Mouse (Mus musculus): Measurements from ENCODE around the gene Lsamp. TPM values are rescaled to one million over a fixed set of nuclear protein-coding genes. Genes with fewer than 3 reads are reported as not detected.

Lsamp gene
- polyA plus RNA-seq, 1 experiment: not detected

GRCm38 (mm10) chr16:42097510-42097909, 2113.3 kb downstream of the Lsamp start:
- no peak for TF ChIP-seq MYOG (IDR thresholded peaks at IDR 0.05; ENCODE audit: control insufficient read depth in 1 of 3, insufficient read depth in 1 of 3, insufficient read length in 2 of 3, low read depth in 2 of 3)
- no peak for TF ChIP-seq REST (IDR thresholded peaks at IDR 0.05; ENCODE audit: insufficient read depth, insufficient read length)
- TF ChIP-seq TCF12 (IDR thresholded peaks at IDR 0.05; ENCODE audit: insufficient read depth, poor library complexity, severe bottlenecking): no peak
- no peak for TF ChIP-seq E2F4 (IDR thresholded peaks at IDR 0.05; ENCODE audit: insufficient read depth)
- TF ChIP-seq TCF3 (IDR thresholded peaks at IDR 0.05; ENCODE audit: insufficient read length, low read depth): no peak
- TF ChIP-seq CEBPB (IDR thresholded peaks at IDR 0.05; ENCODE audit: insufficient read depth, poor library complexity, severe bottlenecking): no peak
- no peak for TF ChIP-seq USF1 (IDR thresholded peaks at IDR 0.05; ENCODE audit: low read depth)
- no peak for TF ChIP-seq MYOD1 (IDR thresholded peaks at IDR 0.05; ENCODE audit: control insufficient read depth in 1 of 3, insufficient read length in 2 of 3, low read depth in 2 of 3)
- TF ChIP-seq POLR2A (IDR thresholded peaks at IDR 0.05; ENCODE audit: insufficient read length, low read depth): no peak
- no peak for TF ChIP-seq MAX (IDR thresholded peaks at IDR 0.05; ENCODE audit: low read depth)
- no peak for TF ChIP-seq POLR2AphosphoS2 (IDR thresholded peaks at IDR 0.05; ENCODE audit: insufficient read length, low read depth)
- TF ChIP-seq SRF (IDR thresholded peaks at IDR 0.05; ENCODE audit: control insufficient read depth, insufficient read length, low read depth): no peak

GRCm38 (mm10) chr16:42102186-42102585, 2118.0 kb downstream of the Lsamp start:
- TF ChIP-seq TCF12 (IDR thresholded peaks at IDR 0.05; ENCODE audit: insufficient read depth, poor library complexity, severe bottlenecking) (no peak), E2F4 (IDR thresholded peaks at IDR 0.05; ENCODE audit: insufficient read depth) (no peak), MYOD1 (IDR thresholded peaks at IDR 0.05; ENCODE audit: control insufficient read depth in 1 of 3, insufficient read length in 2 of 3, low read depth in 2 of 3) (no peak), SRF (IDR thresholded peaks at IDR 0.05; ENCODE audit: control insufficient read depth, insufficient read length, low read depth) (no peak), MAX (IDR thresholded peaks at IDR 0.05; ENCODE audit: low read depth) (no peak), MYOG (IDR thresholded peaks at IDR 0.05; ENCODE audit: control insufficient read depth in 1 of 3, insufficient read depth in 1 of 3, insufficient read length in 2 of 3, low read depth in 2 of 3) (no peak), CEBPB (IDR thresholded peaks at IDR 0.05; ENCODE audit: insufficient read depth, poor library complexity, severe bottlenecking) (no peak), POLR2A (IDR thresholded peaks at IDR 0.05; ENCODE audit: insufficient read length, low read depth) (no peak), USF1 (IDR thresholded peaks at IDR 0.05; ENCODE audit: low read depth) (no peak), TCF3 (IDR thresholded peaks at IDR 0.05; ENCODE audit: insufficient read length, low read depth) (no peak), POLR2AphosphoS2 (IDR thresholded peaks at IDR 0.05; ENCODE audit: insufficient read length, low read depth) (no peak), REST (IDR thresholded peaks at IDR 0.05; ENCODE audit: insufficient read depth, insufficient read length) (no peak)
- Histone ChIP-seq H3ac (ENCODE audit: control insufficient read depth, insufficient read length) (no peak overlapping the region), H3K4me2 (ENCODE audit: low read depth) (no peak overlapping the region), H3K27me3 (ENCODE audit: control insufficient read depth, insufficient read depth, insufficient read length) (no peaks in the 10 kb centered on the region), H3K4me3 (no peak overlapping the region), H3K79me2 (ENCODE audit: control insufficient read depth, insufficient read depth) (no peaks in the 10 kb centered on the region), H3K36me3 (ENCODE audit: control insufficient read depth, insufficient read depth) (no peaks in the 10 kb centered on the region)

More at GRCm38 (mm10) chr16:42097510-42097909, 2113.3 kb downstream of the Lsamp start:
- no peaks in the 10 kb centered on the region for H3K27me3 ChIP-seq (ENCODE audit: control insufficient read depth, insufficient read depth, insufficient read length)
- H3K4me3 ChIP-seq: no peak overlapping the region
- no peaks in the 10 kb centered on the region for H3K36me3 ChIP-seq (ENCODE audit: control insufficient read depth, insufficient read depth)
- H3K4me2 ChIP-seq (ENCODE audit: low read depth): no peak overlapping the region
- H3K79me2 ChIP-seq (ENCODE audit: control insufficient read depth, insufficient read depth): no peaks in the 10 kb centered on the region
- H3ac ChIP-seq (ENCODE audit: control insufficient read depth, insufficient read length): no peak overlapping the region

- H3K4me3 ChIP-seq: no peak overlapping the region
- H3K79me2 ChIP-seq (ENCODE audit: control insufficient read depth, insufficient read depth): no peaks in the 10 kb centered on the region
- H3K4me2 ChIP-seq (ENCODE audit: low read depth): no peak overlapping the region
- H3ac ChIP-seq (ENCODE audit: control insufficient read depth, insufficient read length): no peak overlapping the region
- H3K27me3 ChIP-seq (ENCODE audit: control insufficient read depth, insufficient read depth, insufficient read length): no peaks in the 10 kb centered on the region
- no peak for TF ChIP-seq MYOD1 (IDR thresholded peaks at IDR 0.05; ENCODE audit: control insufficient read depth in 1 of 3, insufficient read length in 2 of 3, low read depth in 2 of 3)
- no peak for TF ChIP-seq E2F4 (IDR thresholded peaks at IDR 0.05; ENCODE audit: insufficient read depth)
- TF ChIP-seq SRF (IDR thresholded peaks at IDR 0.05; ENCODE audit: control insufficient read depth, insufficient read length, low read depth): no peak
- no peak for TF ChIP-seq REST (IDR thresholded peaks at IDR 0.05; ENCODE audit: insufficient read depth, insufficient read length)
- no peaks in the 10 kb centered on the region for H3K36me3 ChIP-seq (ENCODE audit: control insufficient read depth, insufficient read depth)
Measured at GRCm38 (mm10) chr16:42102635-42103034, 2118.5 kb downstream of the Lsamp start.

GRCm38 (mm10) chr16:42112251-42112650, 2128.1 kb downstream of the Lsamp start:
- no peaks in the 10 kb centered on the region for H3K36me3 ChIP-seq (ENCODE audit: control insufficient read depth, insufficient read depth)
- no peaks in the 10 kb centered on the region for H3K27me3 ChIP-seq (ENCODE audit: control insufficient read depth, insufficient read depth, insufficient read length)
- no peak overlapping the region for H3K4me2 ChIP-seq (ENCODE audit: low read depth)
- TF ChIP-seq POLR2A (IDR thresholded peaks at IDR 0.05; ENCODE audit: insufficient read length, low read depth): no peak
- TF ChIP-seq TCF3 (IDR thresholded peaks at IDR 0.05; ENCODE audit: insufficient read length, low read depth): no peak
- TF ChIP-seq CEBPB (IDR thresholded peaks at IDR 0.05; ENCODE audit: insufficient read depth, poor library complexity, severe bottlenecking): no peak
- no peak for TF ChIP-seq MAX (IDR thresholded peaks at IDR 0.05; ENCODE audit: low read depth)
- no peak for TF ChIP-seq E2F4 (IDR thresholded peaks at IDR 0.05; ENCODE audit: insufficient read depth)
- no peak for TF ChIP-seq REST (IDR thresholded peaks at IDR 0.05; ENCODE audit: insufficient read depth, insufficient read length)
- TF ChIP-seq MYOD1 (IDR thresholded peaks at IDR 0.05; ENCODE audit: control insufficient read depth in 1 of 3, insufficient read length in 2 of 3, low read depth in 2 of 3): no peak
- TF ChIP-seq SRF (IDR thresholded peaks at IDR 0.05; ENCODE audit: control insufficient read depth, insufficient read length, low read depth): no peak
- TF ChIP-seq TCF12 (IDR thresholded peaks at IDR 0.05; ENCODE audit: insufficient read depth, poor library complexity, severe bottlenecking): no peak
- TF ChIP-seq MYOG (IDR thresholded peaks at IDR 0.05; ENCODE audit: control insufficient read depth in 1 of 3, insufficient read depth in 1 of 3, insufficient read length in 2 of 3, low read depth in 2 of 3): no peak
- no peak for TF ChIP-seq USF1 (IDR thresholded peaks at IDR 0.05; ENCODE audit: low read depth)
- TF ChIP-seq POLR2AphosphoS2 (IDR thresholded peaks at IDR 0.05; ENCODE audit: insufficient read length, low read depth): no peak
- no peaks in the 10 kb centered on the region for H3K79me2 ChIP-seq (ENCODE audit: control insufficient read depth, insufficient read depth)
- H3ac ChIP-seq (ENCODE audit: control insufficient read depth, insufficient read length): no peak overlapping the region
- H3K4me3 ChIP-seq: no peak overlapping the region

GRCm38 (mm10) chr16:42113246-42113645, 2129.1 kb downstream of the Lsamp start:
- no peak overlapping the region for H3ac ChIP-seq (ENCODE audit: control insufficient read depth, insufficient read length)
- H3K4me2 ChIP-seq (ENCODE audit: low read depth): no peak overlapping the region
- no peaks in the 10 kb centered on the region for H3K36me3 ChIP-seq (ENCODE audit: control insufficient read depth, insufficient read depth)
- no peaks in the 10 kb centered on the region for H3K79me2 ChIP-seq (ENCODE audit: control insufficient read depth, insufficient read depth)
- TF ChIP-seq POLR2AphosphoS2 (IDR thresholded peaks at IDR 0.05; ENCODE audit: insufficient read length, low read depth) (no peak), MAX (IDR thresholded peaks at IDR 0.05; ENCODE audit: low read depth) (no peak), TCF3 (IDR thresholded peaks at IDR 0.05; ENCODE audit: insufficient read length, low read depth) (no peak), SRF (IDR thresholded peaks at IDR 0.05; ENCODE audit: control insufficient read depth, insufficient read length, low read depth) (no peak), CEBPB (IDR thresholded peaks at IDR 0.05; ENCODE audit: insufficient read depth, poor library complexity, severe bottlenecking) (no peak), USF1 (IDR thresholded peaks at IDR 0.05; ENCODE audit: low read depth) (no peak), MYOG (IDR thresholded peaks at IDR 0.05; ENCODE audit: control insufficient read depth in 1 of 3, insufficient read depth in 1 of 3, insufficient read length in 2 of 3, low read depth in 2 of 3) (no peak), REST (IDR thresholded peaks at IDR 0.05; ENCODE audit: insufficient read depth, insufficient read length) (no peak), TCF12 (IDR thresholded peaks at IDR 0.05; ENCODE audit: insufficient read depth, poor library complexity, severe bottlenecking) (no peak), POLR2A (IDR thresholded peaks at IDR 0.05; ENCODE audit: insufficient read length, low read depth) (no peak), E2F4 (IDR thresholded peaks at IDR 0.05; ENCODE audit: insufficient read depth) (no peak), MYOD1 (IDR thresholded peaks at IDR 0.05; ENCODE audit: control insufficient read depth in 1 of 3, insufficient read length in 2 of 3, low read depth in 2 of 3) (no peak)
- no peak overlapping the region for H3K4me3 ChIP-seq
- H3K27me3 ChIP-seq (ENCODE audit: control insufficient read depth, insufficient read depth, insufficient read length): no peaks in the 10 kb centered on the region
